Mouse (Mus musculus) gastrocnemius, adult 2 months (tissue): ENCODE results near the gene Awat1. TPM values are rescaled to one million over a fixed set of nuclear protein-coding genes. Genes with fewer than 3 reads are reported as not detected.
A peak's percentile ranks its signal among the peaks of the same experiment; 100 is the strongest.

Experiments used
- DNase-seq: peaks from one replicate; pipeline ENCODE4 v3.0.0; 2022
- H3K27ac ChIP-seq: fragments of 200-600 bp; 2 replicates; pipeline ENCODE4 v1.8.1; 2022; ENCODE audit warnings: mild to moderate bottlenecking
- H3K4me3 ChIP-seq: fragments of 200-600 bp; 2 replicates; pipeline ENCODE4 v1.8.1; 2022; ENCODE audit warnings: mild to moderate bottlenecking, moderate library complexity
- CTCF ChIP-seq: fragments of 200-600 bp; IDR thresholded peaks from 2 replicates; pipeline ENCODE4 v1.8.1; 2022; ENCODE audit warnings: antibody characterized with exemption, mild to moderate bottlenecking, moderate library complexity
- intact Hi-C: fragments of 180-260 bp; cut with DNase I; formaldehyde crosslinking; loops from one replicate; pipeline ENCODE4 v1.15.1; 2025
- total RNA-seq, 2 experiments: library from RNA; stranded (reverse); gene quantifications; 2 replicates each; pipeline ENCODE4 v1.2.3; 2021

The Awat1 gene
- total RNA-seq, 2 experiments from 2014 or later = not detected

- intact Hi-C loops = loop anchor here (10.0 kb wide), 1 partner anchor 109 kb away; no protein-coding TSS in a partner anchor
- peak; percentile 93 for DNase-seq
- Histone ChIP-seq H3K4me3 (peak within 1 kb of the TSS; percentile 77), H3K27ac (peak within 1 kb of the TSS; percentile 90)
- TF ChIP-seq CTCF = no peak
These were observed 54.0 kb downstream of the Awat1 start, which contains the start of gene Pdzd11 for GRCm38 (mm10) chrX:100625802-100626793. TSS of gene Pdzd11 (minus strand) at chrX:100626568.

Other genes starting within 250 kb of the Awat1 start
- gene Otud6a, start 143.2 kb upstream of the Awat1 start, total RNA-seq = not detected
- not detected for gene Awat2, start 129.5 kb upstream of the Awat1 start, total RNA-seq
- gene Igbp1, start 78.0 kb upstream of the Awat1 start, total RNA-seq = 10 to 100 TPM; 35.2 to 39.9 TPM
- gene Dgat2l6, start 47.4 kb upstream of the Awat1 start, total RNA-seq = under 1 TPM; 0.28 to 0.46 TPM
- under 1 TPM in 1 of 2 experiments, not detected in 1; 0.06 TPM for gene P2ry4, start 22.6 kb downstream of the Awat1 start, total RNA-seq
- not detected for gene Arr3, start 33.2 kb downstream of the Awat1 start, total RNA-seq
- gene Kif4, start 53.5 kb downstream of the Awat1 start, total RNA-seq = under 1 TPM; 0.15 to 0.22 TPM
- gene Pdzd11, start 54.3 kb downstream of the Awat1 start, total RNA-seq = 10 to 100 TPM; 10.6 to 14.5 TPM
- gene Gdpd2, start 157.6 kb downstream of the Awat1 start, total RNA-seq = not detected
- 1 to 10 TPM; 1.7 to 2.0 TPM for gene Dlg3, start 195.5 kb downstream of the Awat1 start, total RNA-seq